38 mouse cellular contexts compared by ENCODE assay signal in the genomic region with DNA sequence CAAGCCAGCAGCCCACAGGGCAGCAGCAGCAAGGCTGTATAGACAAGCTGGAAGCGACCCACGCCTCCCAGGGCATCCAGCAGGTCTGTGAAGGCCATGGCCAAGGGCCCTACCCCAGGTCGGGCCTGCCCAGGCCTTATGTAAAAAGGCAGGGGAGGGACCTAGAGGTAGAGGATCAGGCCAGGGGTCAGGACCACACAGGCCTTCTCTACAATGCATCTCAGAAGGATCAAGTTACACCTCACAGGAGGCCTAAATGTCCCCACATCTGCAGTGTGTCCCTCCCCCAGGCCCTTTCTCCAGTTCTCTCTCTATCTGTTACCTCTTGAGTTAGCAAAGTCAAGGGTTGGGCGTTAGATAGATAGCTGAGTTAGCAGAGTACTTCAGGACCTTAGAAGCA. TPM values are rescaled to one million over a fixed set of nuclear protein-coding genes. Genes with fewer than 3 reads are reported as not detected.
"Had no signal": no experiment of that assay in that cellular context is flagged by ENCODE, and none has a peak within 500 bp of the region (broad histone marks: within the 10 kb centered on the region; RNA-seq: fewer than 3 reads in every experiment).

TSS of gene Slc22a20 (minus strand) at position 101 of the 400 bp plus-strand sequence.

- H3K4me2 ChIP-seq: heart, embryonic 12.5 days; hindbrain, embryonic 14.5 days; intestine, embryonic 15.5 days; limb, embryonic 13.5 days; limb, embryonic 15.5 days; liver, embryonic 12.5 days had no signal

- DNase-seq: gastrocnemius, postnatal 14 days; gastrocnemius, postnatal 36 days; heart, adult 11 months; heart, postnatal 10 days; heart, postnatal 4 days; kidney, adult 18-20 months; kidney, adult 8-10 months; kidney, postnatal 10 days; kidney, postnatal 25 days; kidney, postnatal 4 days had no signal

- H3K9ac ChIP-seq: heart, embryonic 12.5 days; hindbrain, embryonic 14.5 days; intestine, embryonic 15.5 days; limb, embryonic 13.5 days; limb, embryonic 15.5 days; liver, embryonic 12.5 days; liver, embryonic 14.5 days had no signal

- H3K27me3 ChIP-seq: heart, embryonic 12.5 days; intestine, embryonic 15.5 days; limb, embryonic 13.5 days; limb, embryonic 15.5 days had no signal

- H3K27ac ChIP-seq: heart, embryonic 10.5 days; hindbrain, embryonic 14.5 days; intestine, embryonic 15.5 days; layer of hippocampus, adult 2 months; left cerebral cortex, adult 2 months; limb, embryonic 13.5 days; limb, embryonic 15.5 days; liver, embryonic 12.5 days; liver, embryonic 14.5 days had no signal

- H3K36me3 ChIP-seq: heart, embryonic 10.5 days; intestine, embryonic 15.5 days; limb, embryonic 13.5 days had no signal

- H3K4me3 ChIP-seq: heart, embryonic 10.5 days; heart, embryonic 12.5 days; intestine, embryonic 15.5 days; layer of hippocampus, adult 2 months; left cerebral cortex, adult 2 months; limb, embryonic 13.5 days; limb, embryonic 15.5 days; liver, embryonic 12.5 days had no signal

- ATAC-seq: hindbrain, embryonic 16.5 days; inflammation-experienced regulatory T-cells, adult 6 months; intestine, embryonic 15.5 days; intestine, postnatal 0 days; liver, embryonic 12.5 days had no signal

- H3K9me3 ChIP-seq: heart, embryonic 10.5 days; heart, embryonic 12.5 days; intestine, embryonic 15.5 days; limb, embryonic 13.5 days; limb, embryonic 15.5 days; liver, embryonic 12.5 days had no signal

RNA-seq across cellular contexts. Expression of gene Slc22a20, which starts in this region (rescaled TPM):
- total RNA-seq: gastrocnemius, adult 8-10 months; gastrocnemius, postnatal 14 days; gastrocnemius, postnatal 36 days; heart, adult 8-10 months; heart, postnatal 10 days; heart, postnatal 25 days; heart, postnatal 4 days; layer of hippocampus, adult 2 months; layer of hippocampus, postnatal 10 days; layer of hippocampus, postnatal 25 days; left cerebral cortex, adult 2 months; left cerebral cortex, postnatal 14 days; left cerebral cortex, postnatal 36 days; liver, adult 2 months had no signal
- polyA plus RNA-seq: gonadal fat pad, adult 2 months; heart, embryonic 10.5 days; heart, embryonic 12.5 days; heart, embryonic 14.5 days; heart, embryonic 16.5 days; hindbrain, embryonic 11.5 days; hindbrain, embryonic 14.5 days; hindbrain, embryonic 16.5 days; inflammation-experienced regulatory T-cells, adult 6 months; intestine, embryonic 15.5 days; intestine, postnatal 0 days; kidney, embryonic 14.5 days; kidney, embryonic 16.5 days; limb, embryonic 11.5 days; limb, embryonic 13.5 days; limb, embryonic 15.5 days; liver, adult 2 months; liver, embryonic 12.5 days had no signal
